Mouse (Mus musculus): ENCODE data around the gene Arl15.

Arl15 gene

GRCm38 (mm10) chr13:113889140-113890055, 95.1 kb downstream of the Arl15 start:
- no peaks in the 10 kb centered on the region for H3K36me3 ChIP-seq (ENCODE audit: control insufficient read depth, insufficient read depth, low read length, poor library complexity, severe bottlenecking)
- no peaks in the 10 kb centered on the region for H3K27me3 ChIP-seq (ENCODE audit: control insufficient read depth, insufficient read depth, low read length, poor library complexity, severe bottlenecking)
- no peak for DNase-seq (ENCODE audit: low read depth, low spot score)

DNA sequence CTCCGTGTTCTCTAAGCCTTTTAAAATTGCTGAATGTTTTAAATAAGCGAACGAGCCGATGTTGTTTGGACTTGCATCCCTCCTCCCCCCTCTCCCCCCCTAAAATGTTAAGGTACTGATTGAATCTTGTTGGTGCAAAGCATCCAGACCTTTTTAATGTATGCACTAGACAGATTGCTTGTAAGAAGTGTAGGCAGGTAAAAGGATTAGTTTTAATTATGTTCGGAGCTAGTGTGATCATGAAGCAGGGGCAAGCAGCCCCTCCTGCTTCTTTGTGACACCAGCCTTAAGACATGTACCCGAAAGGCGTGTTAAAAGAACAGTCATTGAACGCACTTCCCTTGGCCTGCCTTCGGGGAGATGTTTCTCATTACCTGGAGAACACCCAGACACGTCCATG, 102.4 kb downstream of the Arl15 start:
- no peaks in the 10 kb centered on the region for H3K36me3 ChIP-seq (ENCODE audit: control insufficient read depth, insufficient read depth, low read length, poor library complexity, severe bottlenecking)
- no peaks in the 10 kb centered on the region; the same call in 1 of the 2 replicates for H3K27me3 ChIP-seq (ENCODE audit: control insufficient read depth, insufficient read depth, low read length, poor library complexity, severe bottlenecking)
- DNase-seq (ENCODE audit: low read depth, low spot score), result no peak

- Histone ChIP-seq H3K36me3 (ENCODE audit: control insufficient read depth, insufficient read depth, low read length, poor library complexity, severe bottlenecking) (no peaks in the 10 kb centered on the region), H3K27me3 (ENCODE audit: control insufficient read depth, insufficient read depth, low read length, poor library complexity, severe bottlenecking) (no peaks in the 10 kb centered on the region; the same call in 1 of the 2 replicates)
- DNase-seq (ENCODE audit: low read depth, low spot score), result no peak
Observed at GRCm38 (mm10) chr13:113897498-113897897, 103.2 kb downstream of the Arl15 start.

- Histone ChIP-seq H3K27me3 (ENCODE audit: control insufficient read depth, insufficient read depth, low read length, poor library complexity, severe bottlenecking) (no peaks in the 10 kb centered on the region; the same call in 1 of the 2 replicates), H3K36me3 (ENCODE audit: control insufficient read depth, insufficient read depth, low read length, poor library complexity, severe bottlenecking) (no peaks in the 10 kb centered on the region)
- DNase-seq (ENCODE audit: low read depth, low spot score), result no peak
Observed at GRCm38 (mm10) chr13:113897951-113898350, 103.6 kb downstream of the Arl15 start.

- DNase-seq (ENCODE audit: low read depth, low spot score), result no peak
Observed at GRCm38 (mm10) chr13:113901001-113901545, 106.8 kb downstream of the Arl15 start.

DNA sequence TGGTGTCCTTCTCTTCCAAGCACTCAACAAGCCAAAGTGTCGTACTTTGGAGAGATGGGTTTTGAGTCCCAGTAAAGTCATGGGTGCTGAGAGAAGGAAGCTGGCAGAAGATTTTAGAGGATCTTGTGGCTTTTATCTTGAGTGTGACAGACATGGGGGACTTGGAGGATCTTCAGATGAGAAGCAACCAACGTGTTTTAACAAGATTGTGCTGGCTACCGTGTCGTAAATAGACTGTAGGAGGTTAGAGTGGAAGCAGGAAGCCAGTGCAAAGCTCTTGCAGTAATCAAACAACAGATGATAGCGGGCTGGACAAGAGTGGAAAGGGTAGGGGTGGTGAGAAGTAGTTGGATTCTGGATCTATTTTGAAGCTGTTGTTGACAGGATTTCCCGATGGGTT, 109.0 kb downstream of the Arl15 start:
- Histone ChIP-seq H3K27me3 (ENCODE audit: control insufficient read depth, insufficient read depth, low read length, poor library complexity, severe bottlenecking) (no peaks in the 10 kb centered on the region; the same call in 1 of the 2 replicates), H3K36me3 (ENCODE audit: control insufficient read depth, insufficient read depth, low read length, poor library complexity, severe bottlenecking) (no peaks in the 10 kb centered on the region)
- DNase-seq (ENCODE audit: low read depth, low spot score), result no peak

More at GRCm38 (mm10) chr13:113901001-113901545, 106.8 kb downstream of the Arl15 start:
- Histone ChIP-seq H3K27me3 (ENCODE audit: control insufficient read depth, insufficient read depth, low read length, poor library complexity, severe bottlenecking) (no peaks in the 10 kb centered on the region; the same call in 1 of the 2 replicates), H3K36me3 (ENCODE audit: control insufficient read depth, insufficient read depth, low read length, poor library complexity, severe bottlenecking) (no peaks in the 10 kb centered on the region)

DNA sequence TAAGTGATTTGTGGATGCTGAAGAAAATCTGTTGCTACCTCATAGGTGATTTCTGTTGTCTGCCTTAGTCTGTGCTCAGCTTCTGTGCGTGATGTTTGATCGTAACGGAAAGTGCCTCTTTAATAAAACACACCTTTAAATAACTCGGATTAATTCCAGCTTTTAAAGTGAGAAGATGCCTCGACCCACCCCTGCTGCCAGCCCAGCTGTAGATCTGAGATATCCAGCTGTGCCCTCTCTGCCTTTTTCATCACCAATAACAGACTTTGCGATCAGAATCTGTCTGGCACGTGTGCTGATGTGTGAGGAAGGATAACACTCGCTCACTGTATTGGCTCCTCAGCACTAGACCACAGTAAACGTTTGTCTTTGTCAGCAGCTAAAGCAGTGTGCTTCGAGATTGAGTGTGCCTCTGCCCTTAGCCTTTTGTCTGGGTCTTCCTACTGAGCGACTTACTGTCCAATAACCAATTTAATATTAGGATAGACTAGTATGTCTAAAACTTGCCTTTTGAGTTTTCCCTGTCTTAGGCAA, 117.7 kb downstream of the Arl15 start:
- Histone ChIP-seq H3K36me3 (ENCODE audit: control insufficient read depth, insufficient read depth, low read length, poor library complexity, severe bottlenecking) (no peaks in the 10 kb centered on the region; the same call in 1 of the 2 replicates), H3K27me3 (ENCODE audit: control insufficient read depth, insufficient read depth, low read length, poor library complexity, severe bottlenecking) (no peaks in the 10 kb centered on the region)
- DNase-seq (ENCODE audit: low read depth, low spot score), result no peak

DNA sequence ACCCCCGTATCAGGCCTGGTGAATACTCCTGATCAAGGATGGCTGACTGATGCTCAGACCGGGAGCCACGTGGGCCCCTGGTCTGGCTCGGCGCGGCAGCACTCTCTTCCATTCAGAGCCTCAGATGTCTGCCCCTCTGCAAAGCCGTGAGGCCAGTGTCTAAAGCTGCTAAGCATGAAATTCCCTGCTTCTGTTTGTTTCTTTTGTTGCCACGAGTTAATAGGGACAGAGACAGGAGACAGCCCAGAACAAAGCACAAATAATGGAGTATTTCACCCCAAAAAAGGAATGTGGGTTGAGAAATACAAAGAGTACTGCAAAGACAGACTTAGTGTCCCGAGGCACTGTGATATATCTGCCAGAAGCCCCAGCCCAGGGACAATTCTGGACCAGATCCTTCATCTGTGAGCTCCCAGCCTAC, 120.3 kb downstream of the Arl15 start:
- Histone ChIP-seq H3K27me3 (ENCODE audit: control insufficient read depth, insufficient read depth, low read length, poor library complexity, severe bottlenecking) (no peaks in the 10 kb centered on the region), H3K36me3 (ENCODE audit: control insufficient read depth, insufficient read depth, low read length, poor library complexity, severe bottlenecking) (no peaks in the 10 kb centered on the region; the same call in 1 of the 2 replicates)
- DNase-seq (ENCODE audit: low read depth, low spot score), result no peak

DNA sequence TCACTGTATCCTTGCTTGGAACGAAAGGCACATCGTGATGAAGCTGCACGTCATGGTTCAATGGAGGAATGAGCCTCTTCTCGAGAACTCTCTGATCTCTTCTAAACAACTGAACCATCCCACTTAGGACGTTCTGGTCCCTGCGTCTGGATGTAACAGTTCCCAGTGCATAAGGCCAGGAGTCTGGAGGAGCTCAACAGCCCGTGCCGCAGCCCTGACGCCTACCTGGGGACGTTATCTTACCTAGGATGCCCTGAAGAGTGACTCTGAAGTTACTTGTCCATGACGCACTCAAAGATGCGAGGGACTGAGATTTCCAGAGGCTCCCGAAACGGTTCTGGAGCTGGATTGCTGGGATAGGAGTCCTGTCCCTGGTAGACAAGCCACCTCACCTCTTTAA, 121.4 kb downstream of the Arl15 start:
- Histone ChIP-seq H3K27me3 (ENCODE audit: control insufficient read depth, insufficient read depth, low read length, poor library complexity, severe bottlenecking) (no peaks in the 10 kb centered on the region), H3K36me3 (ENCODE audit: control insufficient read depth, insufficient read depth, low read length, poor library complexity, severe bottlenecking) (no peaks in the 10 kb centered on the region; the same call in 1 of the 2 replicates)
- no peak for DNase-seq (ENCODE audit: low read depth, low spot score)

DNA sequence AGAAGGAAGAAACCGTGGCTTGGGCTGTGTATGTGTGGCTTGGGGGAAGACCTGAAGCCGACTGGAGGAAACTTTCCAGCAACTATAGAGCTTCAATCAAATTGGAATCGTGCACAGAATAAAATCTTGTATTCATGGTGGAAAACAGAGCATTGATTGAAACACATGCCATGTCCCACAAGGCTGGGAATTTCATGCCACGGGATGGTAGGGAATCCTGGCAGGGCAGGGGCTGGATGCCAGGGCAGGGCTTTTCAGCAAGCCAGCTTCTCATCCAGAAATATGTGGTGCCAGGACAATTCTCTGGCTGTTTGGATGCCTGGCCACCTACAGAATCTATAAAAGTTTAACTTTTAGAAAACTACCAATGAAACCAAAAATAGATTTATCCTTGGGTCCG, 122.5 kb downstream of the Arl15 start:
- no peak for DNase-seq (ENCODE audit: low read depth, low spot score)
- no peaks in the 10 kb centered on the region for H3K27me3 ChIP-seq (ENCODE audit: control insufficient read depth, insufficient read depth, low read length, poor library complexity, severe bottlenecking)
- H3K36me3 ChIP-seq (ENCODE audit: control insufficient read depth, insufficient read depth, low read length, poor library complexity, severe bottlenecking), result no peaks in the 10 kb centered on the region; the same call in 1 of the 2 replicates

- Histone ChIP-seq H3K27me3 (ENCODE audit: control insufficient read depth, insufficient read depth, low read length, poor library complexity, severe bottlenecking) (no peaks in the 10 kb centered on the region), H3K36me3 (ENCODE audit: control insufficient read depth, insufficient read depth, low read length, poor library complexity, severe bottlenecking) (no peaks in the 10 kb centered on the region; the same call in 1 of the 2 replicates)
- DNase-seq (ENCODE audit: low read depth, low spot score), result no peak
Observed at GRCm38 (mm10) chr13:113917376-113917775, 123.1 kb downstream of the Arl15 start.

DNA sequence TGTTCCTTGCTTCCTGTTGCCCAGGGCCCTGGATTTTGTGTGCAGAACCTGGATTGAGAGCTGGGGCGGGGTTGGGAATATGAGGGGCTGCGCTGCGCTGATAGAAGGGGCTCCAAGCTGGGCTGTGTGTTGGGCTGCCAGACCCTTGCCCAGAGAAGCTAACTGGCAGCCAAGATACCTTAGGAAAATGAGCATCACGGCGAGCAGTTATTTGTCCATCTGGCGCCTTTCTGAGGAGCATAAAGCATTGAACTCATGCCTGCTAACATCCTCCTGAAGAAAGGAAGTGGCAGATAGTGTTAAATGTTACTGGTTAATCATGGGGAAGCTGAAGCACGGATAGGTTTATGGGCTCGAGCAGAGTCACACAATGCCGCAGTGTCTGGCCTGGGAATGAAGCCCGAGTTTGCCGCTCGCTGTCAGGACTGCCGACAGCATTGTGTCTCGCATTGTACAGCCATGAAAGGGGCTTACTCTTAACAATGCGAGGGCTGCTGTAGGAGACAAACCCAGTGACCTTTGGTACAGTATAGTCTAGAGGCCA, 123.6 kb downstream of the Arl15 start:
- DNase-seq (ENCODE audit: low read depth, low spot score), result no peak
- no peaks in the 10 kb centered on the region; the same call in 1 of the 2 replicates for H3K36me3 ChIP-seq (ENCODE audit: control insufficient read depth, insufficient read depth, low read length, poor library complexity, severe bottlenecking)
- no peaks in the 10 kb centered on the region for H3K27me3 ChIP-seq (ENCODE audit: control insufficient read depth, insufficient read depth, low read length, poor library complexity, severe bottlenecking)

GRCm38 (mm10) chr13:113918668-113919067, 124.4 kb downstream of the Arl15 start:
- Histone ChIP-seq H3K27me3 (ENCODE audit: control insufficient read depth, insufficient read depth, low read length, poor library complexity, severe bottlenecking) (no peaks in the 10 kb centered on the region), H3K36me3 (ENCODE audit: control insufficient read depth, insufficient read depth, low read length, poor library complexity, severe bottlenecking) (no peaks in the 10 kb centered on the region; the same call in 1 of the 2 replicates)
- no peak for DNase-seq (ENCODE audit: low read depth, low spot score)

- H3K36me3 ChIP-seq (ENCODE audit: control insufficient read depth, insufficient read depth, low read length, poor library complexity, severe bottlenecking), result no peaks in the 10 kb centered on the region
- DNase-seq (ENCODE audit: low read depth, low spot score), result no peak
- no peaks in the 10 kb centered on the region for H3K27me3 ChIP-seq (ENCODE audit: control insufficient read depth, insufficient read depth, low read length, poor library complexity, severe bottlenecking)
Observed at GRCm38 (mm10) chr13:113935697-113936096, 141.4 kb downstream of the Arl15 start.

- no peak for DNase-seq (ENCODE audit: low read depth, low spot score)
- Histone ChIP-seq H3K27me3 (ENCODE audit: control insufficient read depth, insufficient read depth, low read length, poor library complexity, severe bottlenecking) (no peaks in the 10 kb centered on the region), H3K36me3 (ENCODE audit: control insufficient read depth, insufficient read depth, low read length, poor library complexity, severe bottlenecking) (no peaks in the 10 kb centered on the region)
Observed at GRCm38 (mm10) chr13:113937231-113937630, 142.9 kb downstream of the Arl15 start.
